Mouse (Mus musculus): ENCODE data around the gene Vmn1r85. TPM values are rescaled to one million over a fixed set of nuclear protein-coding genes. Genes with fewer than 3 reads are reported as not detected.

Gene Vmn1r85
- polyA plus RNA-seq, 1 experiment, result not detected

DNA sequence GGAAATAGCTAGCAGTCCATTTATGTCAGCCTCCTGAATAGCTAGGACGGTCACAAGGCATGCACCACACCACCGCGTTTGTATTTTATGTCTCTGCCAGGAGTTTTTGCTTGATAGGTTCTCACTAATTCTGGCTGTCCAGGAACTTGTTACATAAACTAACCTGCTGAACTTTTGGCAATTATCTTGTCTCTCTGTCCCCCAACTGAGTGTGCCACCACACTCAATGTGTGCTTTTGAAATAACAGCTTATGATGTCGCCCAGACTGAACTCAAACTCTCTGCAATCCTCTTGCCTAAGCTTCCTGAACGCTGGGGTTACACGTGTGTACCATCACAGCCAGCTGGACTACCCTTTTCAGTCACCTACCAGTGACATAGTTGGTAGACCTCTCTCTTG lies 52.5 kb downstream of the Vmn1r85 start:
- Histone ChIP-seq H3K36me3 (ENCODE audit: control insufficient read depth) (peaks cover 3% of the 10 kb centered on the region), H3K9me3 (ENCODE audit: control insufficient read depth, low read length) (peaks cover 20% of the 10 kb centered on the region), H3K4me3 (replicated peaks) (no peak overlapping the region), H3K27me3 (ENCODE audit: control insufficient read depth) (peaks cover 56% of the 10 kb centered on the region), H3K4me1 (ENCODE audit: control insufficient read depth) (peaks cover 31% of the 10 kb centered on the region)
- no peak for TF ChIP-seq GATA1 (IDR thresholded peaks at IDR 0.05; ENCODE audit: low read length)
- TF ChIP-seq TAL1 (IDR thresholded peaks at IDR 0.05; ENCODE audit: low read length), result no peak

DNA sequence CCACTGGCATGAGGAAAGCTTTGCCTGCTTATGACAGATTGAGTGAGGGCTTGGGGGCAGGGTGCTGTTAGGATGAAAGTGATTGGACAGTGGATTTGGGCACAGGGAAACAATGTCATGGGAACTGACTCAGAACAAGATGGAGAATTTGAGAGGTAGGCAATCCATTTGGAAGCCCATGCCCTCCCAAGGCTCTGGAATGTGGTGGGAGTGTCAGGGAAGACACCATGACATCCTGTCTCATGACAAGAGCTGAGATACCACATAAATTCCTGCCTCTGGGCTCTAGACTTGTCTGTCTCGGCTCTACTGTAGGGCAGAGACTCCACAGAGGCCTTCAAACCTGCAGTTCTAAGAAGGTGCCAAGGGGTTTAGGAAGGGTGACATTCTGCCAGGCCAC lies 53.7 kb downstream of the Vmn1r85 start:
- no peak for TF ChIP-seq TAL1 (IDR thresholded peaks at IDR 0.05; ENCODE audit: low read length)
- Histone ChIP-seq H3K36me3 (ENCODE audit: control insufficient read depth) (peaks cover 8% of the 10 kb centered on the region), H3K27me3 (ENCODE audit: control insufficient read depth) (peaks cover 56% of the 10 kb centered on the region), H3K4me3 (replicated peaks) (no peak overlapping the region), H3K9me3 (ENCODE audit: control insufficient read depth, low read length) (peaks cover 20% of the 10 kb centered on the region), H3K4me1 (ENCODE audit: control insufficient read depth) (peaks cover 43% of the 10 kb centered on the region)

DNA sequence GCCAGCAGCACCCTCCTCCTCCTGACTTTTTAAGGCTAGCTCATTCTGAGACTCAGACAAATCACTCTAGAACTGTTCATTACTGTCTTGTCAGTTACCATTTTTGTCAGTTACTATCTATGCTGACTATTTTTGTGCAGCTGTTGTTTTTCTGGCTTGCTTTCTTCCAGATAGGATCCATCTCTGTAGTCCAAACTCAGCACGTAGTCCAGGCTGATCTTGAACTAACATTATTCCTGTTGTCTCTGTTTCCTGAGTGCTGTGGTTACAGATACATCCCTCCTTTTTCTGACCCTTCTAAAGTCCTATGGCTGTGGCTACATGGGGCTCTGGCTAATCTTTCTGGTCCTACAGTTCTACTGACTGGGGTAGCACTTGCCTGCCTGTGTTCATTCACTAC lies 55.8 kb downstream of the Vmn1r85 start:
- Histone ChIP-seq H3K4me3 (replicated peaks) (peak overlapping the region; percentile 85), H3K9me3 (ENCODE audit: control insufficient read depth, low read length) (peaks cover 16% of the 10 kb centered on the region), H3K27me3 (ENCODE audit: control insufficient read depth) (peaks cover 39% of the 10 kb centered on the region), H3K4me1 (ENCODE audit: control insufficient read depth) (peaks cover 57% of the 10 kb centered on the region), H3K36me3 (ENCODE audit: control insufficient read depth) (peaks cover 24% of the 10 kb centered on the region)
- TF ChIP-seq GATA1 (IDR thresholded peaks at IDR 0.05; ENCODE audit: low read length), result no peak
- TF ChIP-seq TAL1 (IDR thresholded peaks at IDR 0.05; ENCODE audit: low read length), result no peak

DNA sequence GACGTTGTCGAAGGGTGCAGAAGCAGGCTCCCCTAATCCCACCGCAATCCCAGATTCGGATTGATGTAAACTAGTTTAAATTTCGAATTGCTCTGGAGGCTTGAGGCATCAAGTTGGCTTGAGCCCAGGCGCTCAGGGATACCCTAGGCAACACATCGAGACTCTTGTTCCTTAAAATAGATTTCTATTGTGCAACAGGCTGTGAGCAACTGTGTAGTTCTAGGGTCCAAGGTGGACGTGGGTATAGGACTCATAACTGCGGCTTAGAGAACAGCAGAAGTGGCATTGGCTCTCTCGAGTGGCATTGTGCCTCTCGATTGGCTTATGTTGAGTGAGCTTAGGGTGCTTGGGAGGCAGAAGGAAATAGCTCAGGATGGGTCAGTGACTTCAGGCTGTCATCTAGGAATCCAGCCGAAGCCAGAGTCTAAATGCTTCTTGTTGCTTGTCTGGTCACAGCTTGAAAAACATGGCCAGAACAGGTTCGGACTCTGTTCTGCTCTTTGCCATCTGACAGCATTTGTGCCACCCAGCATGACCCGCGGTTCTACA lies 56.3 kb downstream of the Vmn1r85 start:
- TF ChIP-seq TAL1 (IDR thresholded peaks at IDR 0.05; ENCODE audit: low read length) (no peak), GATA1 (IDR thresholded peaks at IDR 0.05; ENCODE audit: low read length) (no peak)
- peaks cover 11% of the 10 kb centered on the region for H3K9me3 ChIP-seq (ENCODE audit: control insufficient read depth, low read length)
- peak overlapping the region; percentile 85 for H3K4me3 ChIP-seq (replicated peaks)
- H3K27me3 ChIP-seq (ENCODE audit: control insufficient read depth), result peaks cover 34% of the 10 kb centered on the region
- H3K4me1 ChIP-seq (ENCODE audit: control insufficient read depth), result peaks cover 57% of the 10 kb centered on the region
- peaks cover 29% of the 10 kb centered on the region for H3K36me3 ChIP-seq (ENCODE audit: control insufficient read depth)

DNA sequence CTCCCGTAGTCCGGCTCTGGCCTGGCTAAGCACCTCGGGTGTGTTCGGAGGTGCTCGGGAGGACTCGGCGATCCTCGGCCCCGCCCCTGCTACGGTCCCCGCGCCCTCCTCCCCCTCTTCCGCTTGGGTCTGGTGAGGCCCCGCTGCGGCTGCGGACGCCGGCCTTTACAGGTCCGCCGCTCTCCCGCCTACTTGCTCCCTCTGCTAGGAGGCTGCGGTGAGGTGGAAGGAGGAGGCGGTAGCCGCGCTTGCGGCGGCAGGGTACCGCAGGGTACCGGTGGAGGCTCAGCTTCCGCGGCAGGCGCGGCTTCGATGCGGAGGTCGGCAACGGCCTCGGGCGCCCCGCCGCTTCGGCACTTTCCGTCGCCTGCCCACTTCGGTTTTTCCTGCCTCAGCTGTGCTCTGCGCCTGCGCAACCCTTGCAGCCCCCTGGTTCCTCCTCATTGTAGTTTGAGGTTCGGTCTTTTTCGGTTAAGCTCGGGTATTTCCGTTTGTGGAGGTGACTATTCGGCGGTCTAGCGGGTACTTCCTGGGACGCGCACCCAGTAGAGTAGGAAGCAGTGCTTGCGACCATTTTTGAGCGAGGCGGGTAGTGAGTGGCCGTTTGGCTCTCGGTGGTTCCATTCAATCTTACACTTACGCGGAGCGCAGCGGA lies 56.9 kb downstream of the Vmn1r85 start, which contains the start of gene Ube2m:
TSS of gene Ube2m (minus strand) at position 375 of the 655 bp plus-strand sequence.
- Histone ChIP-seq H3K4me1 (ENCODE audit: control insufficient read depth) (peaks cover 56% of the 10 kb centered on the region), H3K4me3 (replicated peaks) (peak within 1 kb of the TSS; percentile 85), H3K9me3 (ENCODE audit: control insufficient read depth, low read length) (peaks cover 4% of the 10 kb centered on the region), H3K36me3 (ENCODE audit: control insufficient read depth) (peaks cover 35% of the 10 kb centered on the region), H3K27me3 (ENCODE audit: control insufficient read depth) (peaks cover 28% of the 10 kb centered on the region)
- TF ChIP-seq TAL1 (IDR thresholded peaks at IDR 0.05; ENCODE audit: low read length), result no peak
- no peak for TF ChIP-seq GATA1 (IDR thresholded peaks at IDR 0.05; ENCODE audit: low read length)

DNA sequence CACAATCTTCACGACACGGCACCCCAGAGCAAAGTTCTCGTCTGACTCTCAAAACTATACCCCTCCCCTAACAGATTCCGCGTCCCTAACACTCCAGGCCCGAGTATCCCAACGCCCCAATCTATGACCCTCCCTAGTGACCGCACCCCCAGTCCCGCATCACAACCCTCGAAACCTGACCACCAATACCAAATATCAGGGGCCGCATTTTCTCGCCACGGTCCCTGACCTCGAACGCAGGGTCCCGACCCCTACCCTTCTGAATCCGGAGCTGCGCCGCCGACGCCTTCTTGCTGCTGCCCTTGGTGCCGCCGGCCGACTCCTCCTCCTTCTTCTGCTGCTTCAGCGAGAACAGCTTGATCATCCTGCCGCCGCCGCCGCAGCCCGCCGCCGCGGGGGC lies 57.6 kb downstream of the Vmn1r85 start:
- Histone ChIP-seq H3K4me3 (replicated peaks) (peak overlapping the region; percentile 85), H3K4me1 (ENCODE audit: control insufficient read depth) (peaks cover 60% of the 10 kb centered on the region), H3K9me3 (ENCODE audit: control insufficient read depth, low read length) (no peaks in the 10 kb centered on the region), H3K36me3 (ENCODE audit: control insufficient read depth) (peaks cover 42% of the 10 kb centered on the region), H3K27me3 (ENCODE audit: control insufficient read depth) (peaks cover 21% of the 10 kb centered on the region)
- no peak for TF ChIP-seq TAL1 (IDR thresholded peaks at IDR 0.05; ENCODE audit: low read length)
- TF ChIP-seq GATA1 (IDR thresholded peaks at IDR 0.05; ENCODE audit: low read length), result no peak

DNA sequence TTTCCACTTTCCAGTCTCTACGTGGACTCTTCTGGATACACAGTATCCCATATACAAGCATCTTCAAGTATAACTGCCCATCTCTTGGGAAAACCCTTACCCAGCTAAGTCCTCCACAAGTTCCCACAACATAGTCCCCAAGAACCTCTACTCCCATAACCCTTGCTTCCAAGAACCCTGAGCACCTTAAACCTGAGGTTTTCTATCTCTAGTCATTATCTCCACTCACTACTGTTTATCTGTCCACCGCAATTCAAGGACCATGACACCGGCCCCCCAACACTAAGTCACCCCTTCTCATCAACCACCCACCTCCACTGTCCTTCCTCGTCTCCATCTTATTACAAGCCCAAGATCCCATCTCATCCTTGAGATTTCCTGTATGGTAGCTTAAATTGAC lies 58.2 kb downstream of the Vmn1r85 start:
- Histone ChIP-seq H3K4me3 (replicated peaks) (peak overlapping the region; percentile 85), H3K27me3 (ENCODE audit: control insufficient read depth) (peaks cover 15% of the 10 kb centered on the region), H3K4me1 (ENCODE audit: control insufficient read depth) (peaks cover 64% of the 10 kb centered on the region), H3K36me3 (ENCODE audit: control insufficient read depth) (peaks cover 47% of the 10 kb centered on the region), H3K9me3 (ENCODE audit: control insufficient read depth, low read length) (no peaks in the 10 kb centered on the region)
- no peak for TF ChIP-seq GATA1 (IDR thresholded peaks at IDR 0.05; ENCODE audit: low read length)
- no peak for TF ChIP-seq TAL1 (IDR thresholded peaks at IDR 0.05; ENCODE audit: low read length)

DNA sequence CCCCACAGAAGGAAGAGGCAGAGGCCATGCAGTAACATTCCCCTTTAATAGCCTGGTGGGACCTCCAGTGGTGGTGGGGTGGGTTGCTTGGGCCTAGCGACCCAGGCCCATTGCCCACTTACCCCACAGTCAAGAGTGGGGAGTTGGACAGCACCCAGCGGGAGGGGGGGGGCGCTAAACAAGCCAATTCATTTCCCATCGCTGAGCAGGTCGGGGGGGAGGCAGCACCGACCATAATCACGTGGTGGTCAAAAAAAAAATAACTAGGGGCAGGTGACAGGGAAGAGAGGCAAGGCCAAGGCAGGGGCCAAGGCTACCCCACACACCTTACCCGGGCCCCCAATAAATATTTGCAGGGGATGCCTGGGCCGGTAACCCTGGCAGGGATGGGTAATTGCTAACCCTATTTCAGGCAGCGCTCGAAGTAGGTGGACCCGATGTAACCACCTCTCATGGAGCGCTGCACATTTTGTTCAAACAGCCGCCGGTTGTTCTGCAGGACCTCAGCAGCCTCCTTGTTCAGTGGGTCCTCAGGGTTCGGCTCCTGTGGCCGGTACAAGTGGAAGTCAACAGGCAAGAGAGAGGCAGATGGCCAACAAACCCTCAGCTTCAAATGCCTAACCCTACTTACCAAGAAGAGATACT lies 59.6 kb downstream of the Vmn1r85 start:
- Histone ChIP-seq H3K27me3 (ENCODE audit: control insufficient read depth) (peaks cover under 1% of the 10 kb centered on the region; the same call in 1 of the 2 replicates), H3K4me3 (replicated peaks) (peak overlapping the region; percentile 80), H3K4me1 (ENCODE audit: control insufficient read depth) (peaks cover 64% of the 10 kb centered on the region), H3K36me3 (ENCODE audit: control insufficient read depth) (peaks cover 59% of the 10 kb centered on the region), H3K9me3 (ENCODE audit: control insufficient read depth, low read length) (no peaks in the 10 kb centered on the region)
- TF ChIP-seq TAL1 (IDR thresholded peaks at IDR 0.05; ENCODE audit: low read length) (no peak), GATA1 (IDR thresholded peaks at IDR 0.05; ENCODE audit: low read length) (no peak)

Data from erythroblast, embryonic 14.5 days (primary cell).